In genomic region chr16:35565601-35566000, GRCm38 (mm10) we compare ENCODE assay signal across 10 mouse cellular contexts. TPM values are rescaled to one million over a fixed set of nuclear protein-coding genes. Genes with fewer than 3 reads are reported as not detected.
DNase-seq lines count a peak whose midpoint lies in the region; TF ChIP-seq lines count a peak whose summit lies in the region.
"Not testable (repeated sequence)": the region's sequence is repeated elsewhere in the genome, so short reads cannot be mapped to it uniquely, and the experiment has no call there.
"Had no signal": no experiment of that assay in that cellular context is flagged by ENCODE, and none has a peak within 500 bp of the region (broad histone marks: within the 10 kb centered on the region; RNA-seq: fewer than 3 reads in every experiment).

No protein-coding gene starts in this region.

- TF ChIP-seq POLR2A in CH12.LX (IDR thresholded peaks at IDR 0.05; ENCODE audit: low read depth, low read length) = not testable (repeated sequence)

- H3K79me2 ChIP-seq in CH12.LX (replicated peaks; ENCODE audit: control insufficient read depth, extremely low read depth, insufficient read depth, poor library complexity, severe bottlenecking) = not testable (repeated sequence)

- in situ Hi-C loops in CH12.LX (cut with MboI; ENCODE audit: low pct_ligation_motif_present, low pct_unique_long_range_greater_than_20kb, low sequenced_read_pairs) = not testable (repeated sequence)

- dilution Hi-C loops in CH12.LX (cut with MboI; ENCODE audit: extremely low pct_ligation_motif_present, extremely low pct_unique_long_range_greater_than_20kb, low sequenced_read_pairs) = not testable (repeated sequence)

- H3K27ac ChIP-seq in CH12.LX (ENCODE audit: insufficient read depth, low read depth) = not testable (repeated sequence)
- H3K27ac ChIP-seq in forebrain, embryonic 10.5 days = peak overlapping the region; percentile 80
- H3K27ac ChIP-seq in midbrain, embryonic 10.5 days (replicated peaks) = peak overlapping the region; percentile 87

- H3K27me3 ChIP-seq in CH12.LX (replicated peaks) = peaks cover 81% of the 10 kb centered on the region
- not testable (repeated sequence) for H3K27me3 ChIP-seq in forebrain, embryonic 10.5 days (ENCODE audit: poor library complexity, severe bottlenecking); midbrain, embryonic 10.5 days (ENCODE audit: low read depth, poor library complexity, severe bottlenecking)
- peaks cover 23% of the 10 kb centered on the region for H3K27me3 ChIP-seq in megakaryocyte, embryonic 14.5 days (replicated peaks)

- not testable (repeated sequence) for H3K4me2 ChIP-seq in CH12.LX (ENCODE audit: insufficient read depth, low read depth, poor library complexity, severe bottlenecking)

- H3K4me3 ChIP-seq in CH12.LX (replicated peaks in 1 of 3; ENCODE audit: low read depth in 2 of 3, low read length in 2 of 3, poor library complexity in 1 of 3) = peak overlapping the region in 1 of 3 experiments; percentile 33
- H3K4me3 ChIP-seq in forebrain, embryonic 10.5 days; midbrain, embryonic 10.5 days: not testable (repeated sequence)
- peak overlapping the region; percentile 44 for H3K4me3 ChIP-seq in megakaryocyte, embryonic 14.5 days (replicated peaks)

- not testable (repeated sequence) for DNase-seq in CH12.LX (ENCODE audit: extremely low read depth); forebrain, embryonic 10.5 days (ENCODE audit: extremely low spot score, low spot score); midbrain, embryonic 10.5 days (ENCODE audit: low spot score)
- peak; percentile 1 for DNase-seq in induced T-regulatory cell, adult 2 months (ENCODE audit: low read depth)

- H3K4me1 ChIP-seq in CH12.LX (ENCODE audit: control insufficient read depth in 1 of 2, insufficient read depth in 2 of 2); megakaryocyte, embryonic 14.5 days: not testable (repeated sequence)
- H3K4me1 ChIP-seq in forebrain, embryonic 10.5 days = peaks cover 73% of the 10 kb centered on the region
- H3K4me1 ChIP-seq in midbrain, embryonic 10.5 days = peaks cover 72% of the 10 kb centered on the region

- TF ChIP-seq CTCF in CH12.LX (conservative IDR thresholded peaks at IDR 0.05 in 1 of 2, IDR thresholded peaks at IDR 0.05 in 1 of 2; ENCODE audit: low read depth in 2 of 2, low read length in 2 of 2) = not testable (repeated sequence)

- TF ChIP-seq RAD21 in CH12.LX (IDR thresholded peaks at IDR 0.05; ENCODE audit: low read depth, low read length) = not testable (repeated sequence)

- not testable (repeated sequence) for TF ChIP-seq EP300 in CH12.LX (IDR thresholded peaks at IDR 0.05; ENCODE audit: low read length)

- not testable (repeated sequence) for H3K36me3 ChIP-seq in CH12.LX (replicated peaks in 1 of 2; ENCODE audit: control insufficient read depth in 1 of 2, insufficient read depth in 1 of 2, low read length in 1 of 2); megakaryocyte, embryonic 14.5 days (replicated peaks; ENCODE audit: low read length)
- H3K36me3 ChIP-seq in forebrain, embryonic 10.5 days (replicated peaks) = peaks cover 21% of the 10 kb centered on the region
- H3K36me3 ChIP-seq in midbrain, embryonic 10.5 days = peaks cover 31% of the 10 kb centered on the region

- not testable (repeated sequence) for H3K9ac ChIP-seq in CH12.LX (ENCODE audit: insufficient read depth, low read depth)

- WGBS in forebrain, embryonic 10.5 days = 95% methylated on average over 5 of the region's 5 CpGs
- WGBS in midbrain, embryonic 10.5 days = 97% methylated on average over 5 of the region's 5 CpGs

- not testable (repeated sequence) for H3K9me3 ChIP-seq in CH12.LX (replicated peaks; ENCODE audit: low read length); forebrain, embryonic 10.5 days; megakaryocyte, embryonic 14.5 days; midbrain, embryonic 10.5 days (replicated peaks)

TF ChIP-seq in CH12.LX, 34 proteins besides CTCF, POLR2A, EP300 and RAD21:
- TF ChIP-seq ETS1 (conservative IDR thresholded peaks at IDR 0.05; ENCODE audit: low read depth, low read length) = peak; percentile 93

RNA-seq across cellular contexts. Expression of gene Sema5b, which starts 24.7 kb away (rescaled TPM):
- total RNA-seq in CH12.LX (2012; rRNA removed) (0.04 TPM in 1 of 2 replicates, not detected in the other), CH12.LX (2014; rRNA removed) (not detected in 2 replicates)
- polyA plus RNA-seq in CH12.LX (2012; ENCODE audit: insufficient read length, low read depth) = not detected in 2 replicates
- polyA plus RNA-seq in forebrain, embryonic 10.5 days (2016; fragmentation: Nextera tagmentation; extraction: Ambion mirVana) = 35.7 and 37.5 TPM in 2 replicates
- polyA plus RNA-seq in megakaryocyte, embryonic 14.5 days (2012; ENCODE audit: insufficient read depth, low replicate concordance) = not detected in 2 replicates
- polyA plus RNA-seq in midbrain, embryonic 10.5 days (2016; fragmentation: Nextera tagmentation; extraction: Ambion mirVana) = 59.1 and 72.3 TPM in 2 replicates
- total RNA-seq: MEL had no signal
- polyA plus RNA-seq: activated CD4-positive, CD25-positive, alpha-beta regulatory T cell, adult 4 months; C2C12; CD4-positive, CD25-positive, alpha-beta regulatory T cell, adult 4 months; G1E had no signal

Comparison
In these comparisons a context has a peak if more than half of its experiments do, and no peak if none do; other contexts are left out.
1. RNA of gene Sema5b, which starts 24.7 kb away (polyA plus RNA-seq): 59.1 to 72.3 TPM in midbrain, embryonic 10.5 days and 35.7 to 37.5 TPM in forebrain, embryonic 10.5 days; not detected in CH12.LX and not detected in megakaryocyte, embryonic 14.5 days; every median in the first group is over 10 times any median in the second.